Mouse (Mus musculus) Patski (cell line): ENCODE data around the gene Nsmce3. TPM values are rescaled to one million over a fixed set of nuclear protein-coding genes. Genes with fewer than 3 reads are reported as not detected.
A peak's percentile ranks its signal among the peaks of the same experiment; 100 is the strongest.

Source experiments
- ATAC-seq: fragments of 100-300 bp; one replicate; pipeline ENCODE4 v1.8.0; 2021
- CTCF ChIA-PET: fragments of 350-600 bp; sonication (Branson Sonifier 250); formaldehyde crosslinking; loops from one replicate; lab custom pipeline; 2022; ENCODE audit warnings: inconsistent platforms; lab: Charles Lee
- POLR2A ChIA-PET: fragments of 350-600 bp; sonication (Branson Sonifier 250); formaldehyde crosslinking; loops from one replicate; lab custom pipeline; 2022; ENCODE audit warnings: antibody characterized with exemption, inconsistent platforms; lab: Charles Lee
- DNase-seq: peaks from one replicate; pipeline ENCODE4 v3.0.0-alpha.2; 2011; ENCODE audit warnings: low read depth, low spot score
- H3K27me3 ChIP-seq: fragments of 371-371 bp; one replicate; pipeline ENCODE4 v1.5.1; 2021
- CTCF ChIP-seq: fragments of 100-300 bp; IDR thresholded peaks from one replicate; pipeline ENCODE4 v1.5.1; 2021
- in situ Hi-C: fragments of 300-500 bp; cut with MboI; formaldehyde crosslinking; loops from 3 replicates; pipeline ENCODE4 v1.11.1; 2018; ENCODE audit warnings: low pct_unique_long_range_greater_than_20kb, mixed read lengths
- polyA plus RNA-seq: library from polyadenylated mRNA; unstranded; gene quantifications from one replicate; pipeline ENCODE4 v1.2.3, GENCODE M21; 2021

The Nsmce3 gene
- polyA plus RNA-seq, 1 experiment from 2014 or later: 6.7 TPM

DNA sequence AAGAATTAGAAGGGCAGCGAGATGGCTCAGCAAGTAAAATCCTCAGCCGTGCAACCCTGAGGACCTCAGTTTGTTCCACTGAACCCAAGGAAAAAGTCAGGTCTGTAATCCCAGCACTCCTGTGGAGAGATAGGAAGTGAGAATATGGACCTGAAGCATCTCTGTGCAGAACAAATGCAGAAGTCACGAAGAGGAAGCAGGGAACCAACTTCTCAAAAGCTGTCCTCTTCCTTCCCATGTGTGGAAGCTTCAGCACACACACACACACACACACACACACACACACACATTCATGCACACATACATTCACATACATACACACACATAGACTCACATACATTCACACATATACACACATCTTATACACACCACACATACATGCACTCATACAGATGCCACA is 9.3 kb downstream of the Nsmce3 start:
- CTCF ChIA-PET: no interaction called here
- in situ Hi-C loops: no loop called here
- POLR2A ChIA-PET: no interaction called here
- no peak for TF ChIP-seq CTCF
- no peak for ATAC-seq
- H3K27me3 ChIP-seq: no peaks in the 10 kb centered on the region
- no peak for DNase-seq

DNA sequence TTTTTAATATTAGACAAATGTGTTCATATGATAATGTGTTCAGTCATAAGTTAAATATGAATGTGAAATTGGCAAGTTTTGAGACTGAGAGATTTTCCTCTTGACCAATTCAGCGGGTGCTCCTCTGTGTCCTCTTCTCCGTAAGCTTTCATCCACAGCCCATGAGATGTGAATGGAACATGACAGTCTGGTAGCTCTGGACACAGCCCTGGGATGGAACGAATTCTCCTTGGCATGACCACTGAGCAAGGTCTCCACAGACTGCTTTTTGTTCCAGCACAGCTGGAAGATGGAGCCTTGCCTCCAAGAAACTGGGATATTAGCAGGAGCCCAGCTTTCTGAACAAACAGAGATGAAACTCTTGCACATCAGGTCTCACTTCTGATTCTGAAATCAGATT is 9.8 kb downstream of the Nsmce3 start:
- TF ChIP-seq CTCF: no peak
- CTCF ChIA-PET: no interaction called here
- ATAC-seq: no peak
- DNase-seq: no peak
- POLR2A ChIA-PET: no interaction called here
- in situ Hi-C loops: no loop called here
- no peaks in the 10 kb centered on the region for H3K27me3 ChIP-seq

DNA sequence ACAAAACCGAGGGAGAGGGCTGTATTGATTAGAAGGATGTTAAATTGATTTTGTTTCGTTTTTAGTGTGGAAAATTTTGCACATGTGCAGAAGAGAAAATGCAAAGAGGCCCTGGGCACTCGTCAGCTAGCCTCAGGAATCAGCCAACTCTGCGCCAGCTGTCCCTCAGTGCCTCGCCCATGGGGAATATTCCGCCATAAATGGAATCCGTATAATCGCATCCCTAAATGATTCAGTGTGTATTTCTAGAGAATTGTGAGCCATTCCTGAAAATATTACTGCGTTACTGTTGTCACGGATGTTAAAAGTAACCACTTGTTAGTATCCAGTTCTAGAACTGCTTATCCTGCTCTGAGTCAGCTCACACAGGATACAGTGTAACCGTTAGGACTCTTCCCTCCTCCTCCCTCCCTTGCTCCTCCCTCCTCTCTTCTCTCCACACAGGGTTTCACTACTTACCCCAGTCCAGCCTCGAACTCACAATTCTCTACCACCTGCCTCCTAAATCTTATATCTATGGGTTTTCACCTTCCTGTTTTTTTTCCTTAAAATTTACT is 16.2 kb downstream of the Nsmce3 start:
- TF ChIP-seq CTCF: no peak
- in situ Hi-C loops: no loop called here
- DNase-seq (no peak), ATAC-seq (no peak)
- POLR2A ChIA-PET: no interaction called here
- CTCF ChIA-PET: no interaction called here
- H3K27me3 ChIP-seq: no peaks in the 10 kb centered on the region

- DNase-seq (no peak), ATAC-seq (no peak)
- in situ Hi-C loops: no loop called here
- ChIA-PET CTCF (no interaction called here), POLR2A (no interaction called here)
- no peaks in the 10 kb centered on the region for H3K27me3 ChIP-seq
- no peak for TF ChIP-seq CTCF
Observed at GRCm38 (mm10) chr7:64855976-64856375, 16.8 kb downstream of the Nsmce3 start.

- ChIA-PET POLR2A (no interaction called here), CTCF (no interaction called here)
- TF ChIP-seq CTCF: no peak
- no peak for DNase-seq
- in situ Hi-C loops: no loop called here
- no peak for ATAC-seq
- H3K27me3 ChIP-seq: no peaks in the 10 kb centered on the region
Observed at GRCm38 (mm10) chr7:64855389-64855927, 17.3 kb downstream of the Nsmce3 start.

- no peak for TF ChIP-seq CTCF
- in situ Hi-C loops: no loop called here
Observed at GRCm38 (mm10) chr7:64850791-64851190, 22.0 kb downstream of the Nsmce3 start.

GRCm38 (mm10) chr7:64847366-64847899 is 25.4 kb downstream of the Nsmce3 start:
- CTCF ChIA-PET: no interaction called here
- no peaks in the 10 kb centered on the region for H3K27me3 ChIP-seq
- DNase-seq (no peak), ATAC-seq (no peak)
- in situ Hi-C loops: no loop called here
- TF ChIP-seq CTCF: no peak
- POLR2A ChIA-PET: no interaction called here

More at GRCm38 (mm10) chr7:64850791-64851190, 22.0 kb downstream of the Nsmce3 start:
- DNase-seq: peak; percentile 15
- no peak for ATAC-seq
- ChIA-PET CTCF (no interaction called here), POLR2A (no interaction called here)
- H3K27me3 ChIP-seq: no peaks in the 10 kb centered on the region

DNA sequence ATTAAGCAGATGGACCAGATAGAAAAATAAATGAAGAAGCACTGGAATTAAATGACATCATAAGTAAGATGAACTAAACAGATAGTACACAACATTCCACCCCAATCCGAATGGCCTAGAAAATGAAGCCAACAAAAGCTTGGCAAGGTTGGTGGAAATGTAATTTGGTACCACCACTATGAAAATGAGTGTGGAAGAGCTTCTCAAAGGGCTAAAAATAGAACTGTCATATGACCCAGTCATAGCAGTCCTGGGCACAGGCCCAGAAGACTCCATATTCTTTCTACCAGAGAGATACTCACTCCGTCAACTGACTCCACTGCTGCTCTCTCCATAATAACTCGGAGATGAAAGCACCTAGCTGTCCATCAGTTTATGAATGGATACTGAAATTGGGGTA is 26.7 kb downstream of the Nsmce3 start:
- no peak for TF ChIP-seq CTCF
- ATAC-seq: no peak
- no peak for DNase-seq
- H3K27me3 ChIP-seq: no peaks in the 10 kb centered on the region
- POLR2A ChIA-PET: no interaction called here
- CTCF ChIA-PET: no interaction called here
- in situ Hi-C loops: no loop called here

GRCm38 (mm10) chr7:64840946-64841659 is 31.7 kb downstream of the Nsmce3 start:
- no peak for TF ChIP-seq CTCF
- ChIA-PET CTCF (interaction anchor here (1.0 kb wide), 1 partner anchor 99 kb away, joined by 3 read pairs; no protein-coding TSS in a partner anchor), POLR2A (interaction anchor here (1.0 to 1.4 kb wide), 2 partner anchors 25 to 31 kb away, joined by 3 read pairs; no protein-coding TSS in a partner anchor)
- DNase-seq: no peak
- H3K27me3 ChIP-seq: no peaks in the 10 kb centered on the region
- no peak for ATAC-seq
- in situ Hi-C loops: no loop called here

GRCm38 (mm10) chr7:64840576-64840895 is 32.3 kb downstream of the Nsmce3 start:
- ChIA-PET POLR2A (interaction anchor here (1.0 kb wide), 1 partner anchor 31 kb away, joined by 3 read pairs; no protein-coding TSS in a partner anchor), CTCF (interaction anchor here (1.0 kb wide), 1 partner anchor 99 kb away, joined by 3 read pairs; no protein-coding TSS in a partner anchor)
- no peak for DNase-seq
- in situ Hi-C loops: no loop called here
- ATAC-seq: no peak
- no peaks in the 10 kb centered on the region for H3K27me3 ChIP-seq
- TF ChIP-seq CTCF: no peak
